Mouse (Mus musculus) cortical plate, adult 2 months (tissue): ENCODE data around the gene Mepe.

Experiments
- CTCF ChIP-seq: fragments of 200-500 bp; IDR thresholded peaks from 2 replicates; pipeline ENCODE4 v1.5.1; 2011; ENCODE audit warnings: mild to moderate bottlenecking, control low read depth, low read length; ENCODE audit not compliant: insufficient read depth; ENCODE audit errors: extremely low read depth
- POLR2A ChIP-seq: fragments of 200-500 bp; IDR thresholded peaks from 2 replicates; pipeline ENCODE4 v1.6.1; 2011; ENCODE audit warnings: mild to moderate bottlenecking, low read length, control low read depth; ENCODE audit not compliant: insufficient read depth; ENCODE audit errors: extremely low read depth

GRCm38 (mm10) chr5:104357575-104357974 is 32.4 kb downstream of the Mepe start:
- TF ChIP-seq POLR2A = no peak
- no peak for TF ChIP-seq CTCF
